Mouse (Mus musculus) kidney, embryonic 15.5 days (tissue): ENCODE measurements around the gene Pank4. TPM values are rescaled to one million over a fixed set of nuclear protein-coding genes. Genes with fewer than 3 reads are reported as not detected.

ENCODE experiments used
- ATAC-seq: fragments of 200-750 bp; cut with Nextera tagmentation; replicated peaks from 2 replicates; pipeline ENCODE4 v1.8.0; 2017; ENCODE audit warnings: moderate TSS enrichment; ENCODE audit not compliant: low FRiP score
- H3K27ac ChIP-seq: fragments of 300-500 bp; sonication (generic); 2 replicates; pipeline ENCODE4 v1.5.1; 2015; ENCODE audit warnings: mild to moderate bottlenecking, inconsistent platforms
- H3K27me3 ChIP-seq: fragments of 300-500 bp; sonication (generic); 2 replicates; pipeline ENCODE4 v1.6.1; 2015; ENCODE audit warnings: inconsistent platforms
- H3K36me3 ChIP-seq: fragments of 300-500 bp; sonication (generic); 2 replicates; pipeline ENCODE4 v1.6.1; 2015; ENCODE audit warnings: inconsistent platforms
- H3K4me1 ChIP-seq: fragments of 300-500 bp; sonication (generic); 2 replicates; pipeline ENCODE4 v1.6.1; 2015; ENCODE audit warnings: inconsistent platforms
- H3K4me2 ChIP-seq: fragments of 300-500 bp; sonication (generic); 2 replicates; pipeline ENCODE4 v1.6.1; 2015; ENCODE audit warnings: moderate library complexity, mild to moderate bottlenecking, inconsistent platforms
- H3K4me3 ChIP-seq: fragments of 300-500 bp; sonication (generic); replicated peaks from 2 replicates; pipeline ENCODE4 v1.5.1; 2015; ENCODE audit warnings: mild to moderate bottlenecking, inconsistent platforms
- H3K9ac ChIP-seq: fragments of 300-500 bp; sonication (generic); 2 replicates; pipeline ENCODE4 v1.6.1; 2015; ENCODE audit warnings: mild to moderate bottlenecking, inconsistent platforms
- H3K9me3 ChIP-seq: fragments of 300-500 bp; sonication (generic); replicated peaks from 2 replicates; pipeline ENCODE4 v1.6.1; 2016; ENCODE audit warnings: inconsistent platforms
- WGBS: fragments of 180-500 bp; shearing (Covaris S2); methylation state at CpG from one replicate; pipeline ENCODE4 v1.1.7; 2015; ENCODE audit warnings: mixed read lengths; 5-methylcytosine and 5-hydroxymethylcytosine counted together
- polyA plus RNA-seq: library from polyadenylated mRNA; unstranded; fragments of >200 nt; fragmentation: Nextera tagmentation; extraction: Ambion mirVana; gene quantifications from 2 replicates; pipeline ENCODE4 v1.2.1, GENCODE M21; 2015

Gene Pank4
- polyA plus RNA-seq, 1 experiment from 2014 or later, result 46.3 TPM

- H3K4me1 ChIP-seq, result peaks cover 24% of the 10 kb centered on the region
- no peaks in the 10 kb centered on the region for H3K36me3 ChIP-seq
- no peak overlapping the region for H3K9ac ChIP-seq
- no peaks in the 10 kb centered on the region for H3K27me3 ChIP-seq
- no peak overlapping the region for H3K4me2 ChIP-seq
- no peaks in the 10 kb centered on the region for H3K9me3 ChIP-seq
- WGBS, result 61% methylated on average over 12 of the region's 12 CpGs
- peak; percentile 73; the same call in 1 of the 2 replicates for ATAC-seq
- no peak overlapping the region for H3K4me3 ChIP-seq
- H3K27ac ChIP-seq, result no peak overlapping the region
Observed at GRCm38 (mm10) chr4:154929088-154929660, 34.7 kb upstream of the Pank4 start.

- H3K4me3 ChIP-seq, result no peak overlapping the region
- H3K9ac ChIP-seq, result no peak overlapping the region
- H3K4me1 ChIP-seq, result peaks cover 8% of the 10 kb centered on the region; the same call in 1 of the 2 replicates
- H3K27ac ChIP-seq, result no peak overlapping the region
- no peaks in the 10 kb centered on the region for H3K9me3 ChIP-seq
- H3K36me3 ChIP-seq, result no peaks in the 10 kb centered on the region
- H3K4me2 ChIP-seq, result no peak overlapping the region
- no peak for ATAC-seq
- WGBS, result 51% methylated on average over 13 of the region's 13 CpGs
- no peaks in the 10 kb centered on the region; the same call in 1 of the 2 replicates for H3K27me3 ChIP-seq
Observed at GRCm38 (mm10) chr4:154933306-154933907, 30.5 kb upstream of the Pank4 start.

- WGBS, result 85% methylated on average over 2 of the region's 2 CpGs
- ATAC-seq, result no peak
- H3K4me2 ChIP-seq, result no peak overlapping the region
Observed at GRCm38 (mm10) chr4:154934800-154935199, 29.1 kb upstream of the Pank4 start.

GRCm38 (mm10) chr4:154935788-154936187 is 28.1 kb upstream of the Pank4 start:
- Histone ChIP-seq H3K4me3 (no peak overlapping the region), H3K4me2 (no peak overlapping the region), H3K27ac (no peak overlapping the region), H3K9me3 (no peaks in the 10 kb centered on the region), H3K27me3 (no peaks in the 10 kb centered on the region; the same call in 1 of the 2 replicates), H3K9ac (no peak overlapping the region), H3K36me3 (no peaks in the 10 kb centered on the region), H3K4me1 (peaks cover 4% of the 10 kb centered on the region; the same call in 1 of the 2 replicates)
- ATAC-seq, result no peak
- WGBS, result 78% methylated on average over 7 of the region's 7 CpGs

More at GRCm38 (mm10) chr4:154934800-154935199, 29.1 kb upstream of the Pank4 start:
- Histone ChIP-seq H3K27me3 (no peaks in the 10 kb centered on the region; the same call in 1 of the 2 replicates), H3K36me3 (no peaks in the 10 kb centered on the region), H3K27ac (no peak overlapping the region), H3K9ac (no peak overlapping the region), H3K4me1 (peaks cover 4% of the 10 kb centered on the region; the same call in 1 of the 2 replicates), H3K4me3 (no peak overlapping the region), H3K9me3 (no peaks in the 10 kb centered on the region)

GRCm38 (mm10) chr4:154936542-154937255 is 27.2 kb upstream of the Pank4 start:
- Histone ChIP-seq H3K9ac (no peak overlapping the region), H3K4me2 (no peak overlapping the region), H3K27ac (no peak overlapping the region), H3K27me3 (peaks cover 1% of the 10 kb centered on the region; the same call in 1 of the 2 replicates), H3K36me3 (no peaks in the 10 kb centered on the region), H3K4me3 (no peak overlapping the region), H3K4me1 (peaks cover 4% of the 10 kb centered on the region; the same call in 1 of the 2 replicates), H3K9me3 (no peaks in the 10 kb centered on the region)
- no peak for ATAC-seq
- WGBS, result 62% methylated on average over 8 of the region's 8 CpGs

GRCm38 (mm10) chr4:154937746-154938145 is 26.2 kb upstream of the Pank4 start:
- Histone ChIP-seq H3K9me3 (no peaks in the 10 kb centered on the region), H3K36me3 (no peaks in the 10 kb centered on the region), H3K4me2 (no peak overlapping the region), H3K27me3 (peaks cover 3% of the 10 kb centered on the region; the same call in 1 of the 2 replicates), H3K4me1 (peaks cover 4% of the 10 kb centered on the region; the same call in 1 of the 2 replicates), H3K27ac (no peak overlapping the region), H3K9ac (no peak overlapping the region), H3K4me3 (no peak overlapping the region)
- 71% methylated on average over 1 of the region's 1 CpGs for WGBS
- ATAC-seq, result no peak

GRCm38 (mm10) chr4:154940156-154940555 is 23.8 kb upstream of the Pank4 start:
- 89% methylated on average over 2 of the region's 2 CpGs for WGBS
- H3K9me3 ChIP-seq, result no peaks in the 10 kb centered on the region

GRCm38 (mm10) chr4:154941831-154942230 is 22.1 kb upstream of the Pank4 start:
- Histone ChIP-seq H3K9ac (no peak overlapping the region), H3K27me3 (0 out of 2 replicates have a peak, but pooled peaks cover 3% of the 10 kb centered on the region), H3K4me2 (no peak overlapping the region), H3K9me3 (no peaks in the 10 kb centered on the region), H3K36me3 (no peaks in the 10 kb centered on the region), H3K4me1 (peaks cover 11% of the 10 kb centered on the region), H3K4me3 (no peak overlapping the region), H3K27ac (no peak overlapping the region)
- 86% methylated on average over 5 of the region's 5 CpGs for WGBS
- no peak for ATAC-seq

More at GRCm38 (mm10) chr4:154940156-154940555, 23.8 kb upstream of the Pank4 start:
- Histone ChIP-seq H3K27ac (no peak overlapping the region), H3K27me3 (0 out of 2 replicates have a peak, but pooled peaks cover 3% of the 10 kb centered on the region), H3K9ac (no peak overlapping the region), H3K4me2 (no peak overlapping the region), H3K36me3 (no peaks in the 10 kb centered on the region), H3K4me1 (no peaks in the 10 kb centered on the region), H3K4me3 (no peak overlapping the region)
- ATAC-seq, result no peak

- Histone ChIP-seq H3K27ac (no peak overlapping the region), H3K9ac (no peak overlapping the region), H3K9me3 (no peaks in the 10 kb centered on the region), H3K36me3 (no peaks in the 10 kb centered on the region), H3K4me1 (peaks cover 11% of the 10 kb centered on the region), H3K4me3 (no peak overlapping the region), H3K27me3 (0 out of 2 replicates have a peak, but pooled peaks cover 3% of the 10 kb centered on the region), H3K4me2 (no peak overlapping the region)
- ATAC-seq, result no peak
- WGBS, result 75% methylated on average over 10 of the region's 10 CpGs
Observed at GRCm38 (mm10) chr4:154942632-154943322, 21.1 kb upstream of the Pank4 start.

- no peak overlapping the region for H3K4me3 ChIP-seq
- H3K9me3 ChIP-seq, result no peaks in the 10 kb centered on the region
- WGBS, result 85% methylated on average over 6 of the region's 6 CpGs
- H3K4me1 ChIP-seq, result peaks cover 11% of the 10 kb centered on the region
- no peak for ATAC-seq
- no peak overlapping the region for H3K9ac ChIP-seq
- H3K4me2 ChIP-seq, result no peak overlapping the region
- peaks cover 8% of the 10 kb centered on the region for H3K27me3 ChIP-seq
- no peak overlapping the region for H3K27ac ChIP-seq
- H3K36me3 ChIP-seq, result no peaks in the 10 kb centered on the region
Observed at GRCm38 (mm10) chr4:154943323-154944039, 20.4 kb upstream of the Pank4 start.

- WGBS, result 22% methylated on average over 2 of the region's 2 CpGs
- Histone ChIP-seq H3K27ac (no peak overlapping the region), H3K4me3 (no peak overlapping the region), H3K9ac (no peak overlapping the region), H3K9me3 (no peaks in the 10 kb centered on the region), H3K4me2 (no peak overlapping the region), H3K4me1 (peaks cover 15% of the 10 kb centered on the region), H3K27me3 (peaks cover 15% of the 10 kb centered on the region), H3K36me3 (no peaks in the 10 kb centered on the region)
- ATAC-seq, result peak; percentile 84
Observed at GRCm38 (mm10) chr4:154944121-154944590, 19.8 kb upstream of the Pank4 start.
